Mouse (Mus musculus) ES-E14 (cell line): ENCODE data around the gene Ell. TPM values are rescaled to one million over a fixed set of nuclear protein-coding genes. Genes with fewer than 3 reads are reported as not detected.
A peak's percentile ranks its signal among the peaks of the same experiment; 100 is the strongest.

Source experiments
- DNase-seq: peaks from one replicate; pipeline ENCODE4 v3.0.0-alpha.2; 2013; ENCODE audit warnings: low read depth, low spot score
- H3K27ac ChIP-seq: 2 replicates; pipeline ENCODE4 v1.5.1; 2012; ENCODE audit warnings: low read depth, mild to moderate bottlenecking, low read length, moderate library complexity, mixed read lengths; ENCODE audit not compliant: poor library complexity, insufficient read depth, severe bottlenecking
- H3K36me3 ChIP-seq: 2 replicates; pipeline ENCODE4 v1.6.1; 2012; ENCODE audit warnings: mild to moderate bottlenecking, low read length, moderate library complexity, mixed read lengths; ENCODE audit not compliant: control insufficient read depth, poor library complexity, insufficient read depth, severe bottlenecking
- H3K4me1 ChIP-seq, 2 experiments: fragments of 150-350 bp in 1 of 2; sonication (generic) in 1 of 2; 2 replicates each; pipeline ENCODE4 v1.6.1; 2012; ENCODE audit warnings: low read length in 2 of 2, mild to moderate bottlenecking in 1 of 2, mixed read lengths in 1 of 2; ENCODE audit not compliant: control insufficient read depth in 2 of 2, insufficient read depth in 2 of 2, poor library complexity in 1 of 2
- H3K4me3 ChIP-seq, 2 experiments: fragments of 150-350 bp in 1 of 2; sonication (generic) in 1 of 2; 2 replicates each; pipeline ENCODE4 v1.5.1; 2012; ENCODE audit warnings: low read length in 2 of 2, low read depth in 1 of 2, mild to moderate bottlenecking in 1 of 2, mixed read lengths in 1 of 2; ENCODE audit not compliant: insufficient read depth in 1 of 2, poor library complexity in 1 of 2, severe bottlenecking in 1 of 2
- H3K9ac ChIP-seq: 2 replicates; pipeline ENCODE4 v1.6.1; 2012; ENCODE audit warnings: low read depth, mild to moderate bottlenecking, low read length, mixed read lengths; ENCODE audit not compliant: poor library complexity, insufficient read depth, severe bottlenecking
- H3K9me3 ChIP-seq: fragments of 150-350 bp; sonication (generic); 2 replicates; pipeline ENCODE4 v1.6.1; 2012; ENCODE audit warnings: low read depth, mild to moderate bottlenecking, low read length; ENCODE audit not compliant: control insufficient read depth, insufficient read depth
- CHD2 ChIP-seq: IDR thresholded peaks from 2 replicates; pipeline ENCODE4 v1.6.1; 2014; ENCODE audit warnings: mild to moderate bottlenecking, low read depth, low read length, inconsistent platforms
- HCFC1 ChIP-seq: IDR thresholded peaks from 2 replicates; pipeline ENCODE4 v1.6.1; 2012; ENCODE audit warnings: low read length, inconsistent platforms, borderline replicate concordance; ENCODE audit not compliant: insufficient read depth
- MAFK ChIP-seq: IDR thresholded peaks from 2 replicates; pipeline ENCODE4 v1.6.1; 2014; ENCODE audit warnings: mild to moderate bottlenecking, low read depth, low read length, inconsistent platforms; ENCODE audit not compliant: insufficient read depth
- ZC3H11A ChIP-seq: IDR thresholded peaks from 2 replicates; pipeline ENCODE4 v1.6.1; 2012; ENCODE audit warnings: low read depth, mild to moderate bottlenecking, inconsistent platforms, low read length, borderline replicate concordance
- ZNF384 ChIP-seq: IDR thresholded peaks from 2 replicates; pipeline ENCODE4 v1.6.1; 2012; ENCODE audit warnings: low read depth, low read length, inconsistent platforms
- in situ Hi-C, 2 experiments: fragments of 600-800 bp; cut with MboI; formaldehyde crosslinking; loops; one replicate each; pipeline ENCODE4 v1.15.1; 2025; ENCODE audit warnings: low sequenced_read_pairs in 2 of 2, inconsistent platforms in 1 of 2; ENCODE audit not compliant: unreplicated experiment in 2 of 2
- total RNA-seq: library from RNA; depleted of rRNA; stranded (reverse); fragments of 300-350 nt; gene quantifications from 2 replicates; pipeline ENCODE4 v1.2.3, GENCODE M21; 2012

Ell gene
- total RNA-seq, 1 experiment, result 15.8 TPM

DNA sequence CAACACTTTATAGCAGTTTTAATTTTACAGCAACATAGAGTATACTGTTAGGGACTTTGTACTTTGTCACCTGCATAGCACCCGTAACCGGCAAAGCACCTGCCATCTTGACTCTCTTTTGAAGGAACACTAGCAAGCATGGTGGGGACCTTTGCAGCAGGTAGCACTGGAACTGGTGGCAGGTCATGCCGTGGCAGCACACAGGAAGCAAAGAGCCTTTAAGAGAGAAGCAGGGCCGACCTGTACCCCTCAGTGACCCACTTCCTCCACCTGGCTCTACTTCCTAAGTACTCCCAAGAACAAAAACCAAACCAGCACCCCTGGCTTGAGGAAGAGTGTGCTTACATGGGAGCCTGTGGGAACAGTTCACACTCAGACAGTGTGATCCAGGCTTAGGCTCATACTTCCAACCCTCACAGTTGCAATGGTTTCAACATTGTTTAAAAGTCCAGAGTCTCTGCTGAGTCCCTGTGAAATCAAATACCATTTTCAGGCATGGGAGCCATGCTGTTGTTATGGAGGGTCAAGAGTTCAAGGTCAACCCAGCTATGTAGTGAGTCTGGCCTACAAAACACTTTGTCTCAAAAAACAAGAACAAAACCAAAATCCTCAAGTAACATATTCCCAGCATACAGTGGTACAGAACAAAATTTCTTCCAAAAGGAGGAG is 16.0 kb downstream of the Ell start:
- no peak for TF ChIP-seq ZNF384
- TF ChIP-seq CHD2, result no peak
- TF ChIP-seq HCFC1, result no peak
- TF ChIP-seq MAFK, result no peak
- TF ChIP-seq ZC3H11A, result no peak
- no peak for DNase-seq
- H3K4me3 ChIP-seq, result no peak overlapping the region
- no peak overlapping the region for H3K27ac ChIP-seq
- H3K36me3 ChIP-seq, result no peaks in the 10 kb centered on the region; the same call in 1 of the 2 replicates
- no peak overlapping the region for H3K9ac ChIP-seq
- in situ Hi-C loops, result no loop called here
- H3K9me3 ChIP-seq, result no peaks in the 10 kb centered on the region
- peaks cover 1 to 7% of the 10 kb centered on the region in 2 experiments; a peak in 3 of 4 replicates for H3K4me1 ChIP-seq

DNA sequence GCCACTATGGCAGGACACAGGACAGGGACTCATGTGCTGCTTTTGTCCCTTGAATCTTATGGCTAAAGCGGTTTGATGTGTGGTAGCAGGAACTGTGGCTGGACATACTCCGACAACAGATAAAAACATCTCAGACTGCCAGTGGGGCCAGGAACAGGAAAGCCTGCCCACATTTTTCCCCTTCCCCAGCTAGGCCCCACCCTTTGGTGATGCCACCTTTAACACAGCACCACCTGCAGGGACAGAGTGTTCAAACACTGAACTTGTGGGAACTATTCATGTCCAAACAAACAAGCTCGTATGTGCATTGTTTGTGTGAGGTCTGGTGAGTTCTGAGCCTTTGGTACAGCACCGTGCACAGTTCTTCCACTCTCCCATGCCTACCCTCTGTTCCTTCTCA is 19.1 kb downstream of the Ell start:
- H3K9ac ChIP-seq, result no peak overlapping the region
- H3K27ac ChIP-seq, result no peak overlapping the region
- TF ChIP-seq CHD2, result no peak
- TF ChIP-seq ZNF384, result no peak
- no peak for TF ChIP-seq MAFK
- no peak for TF ChIP-seq ZC3H11A
- TF ChIP-seq HCFC1, result no peak
- in situ Hi-C loops, result no loop called here
- no peak for DNase-seq
- no peaks in the 10 kb centered on the region; the same call in 1 of the 2 replicates for H3K36me3 ChIP-seq
- H3K4me1 ChIP-seq, result peaks cover 1 to 16% of the 10 kb centered on the region in 2 experiments; a peak in 3 of 4 replicates
- H3K4me3 ChIP-seq, result no peak overlapping the region
- no peaks in the 10 kb centered on the region for H3K9me3 ChIP-seq

DNA sequence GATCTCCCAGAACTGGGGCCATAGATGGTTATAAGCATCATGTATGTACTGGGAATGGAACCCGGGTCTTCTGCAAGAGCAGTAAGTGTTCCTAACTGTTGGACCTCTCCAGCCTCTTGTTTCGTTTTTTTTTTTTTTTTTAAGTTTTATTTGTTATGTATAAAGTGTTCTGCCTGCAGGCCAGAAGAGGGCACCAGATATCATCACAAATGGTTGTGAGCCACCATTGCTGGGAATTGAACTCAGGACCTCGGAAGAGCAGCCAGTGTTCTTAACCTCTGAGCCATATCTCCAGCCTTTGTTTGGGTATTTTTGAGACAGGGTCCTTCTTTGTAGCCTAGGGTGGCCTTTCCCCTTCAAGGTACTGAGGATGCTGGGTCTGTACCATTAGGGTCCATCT is 19.7 kb downstream of the Ell start:
- Histone ChIP-seq H3K4me1 (peaks cover 1 to 19% of the 10 kb centered on the region in 2 experiments; a peak in 3 of 4 replicates), H3K9ac (no peak overlapping the region), H3K27ac (no peak overlapping the region), H3K4me3 (no peak overlapping the region), H3K36me3 (no peaks in the 10 kb centered on the region; the same call in 1 of the 2 replicates), H3K9me3 (no peaks in the 10 kb centered on the region)
- in situ Hi-C loops, result no loop called here
- DNase-seq, result no peak
- TF ChIP-seq CHD2, result no peak
- TF ChIP-seq ZNF384, result 0 out of 2 replicates have a peak, but pooled peaks have one; percentile 49
- no peak for TF ChIP-seq MAFK

DNA sequence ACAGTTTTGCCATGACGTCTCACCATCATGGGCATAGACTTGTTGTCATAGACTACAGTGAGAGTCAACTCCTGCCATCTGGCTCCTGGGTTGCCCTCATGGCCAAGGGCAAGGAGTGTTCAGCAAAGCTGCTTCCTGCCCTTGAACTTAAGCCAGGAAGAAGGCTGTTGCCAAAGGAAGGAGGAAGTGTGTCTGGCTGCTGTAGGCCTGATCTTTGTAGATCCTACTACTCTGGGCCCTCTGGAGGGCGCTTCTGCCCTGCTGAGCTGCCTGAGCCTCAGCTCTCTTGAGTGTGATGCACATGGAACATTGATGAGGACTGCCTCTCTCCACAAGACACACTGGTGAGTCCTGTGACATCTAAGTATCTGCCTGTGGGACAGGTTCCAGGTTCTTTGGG is 20.8 kb downstream of the Ell start:
- Histone ChIP-seq H3K27ac (no peak overlapping the region), H3K4me3 (no peak overlapping the region), H3K9ac (no peak overlapping the region), H3K36me3 (no peaks in the 10 kb centered on the region; the same call in 1 of the 2 replicates), H3K4me1 (peaks cover 1 to 26% of the 10 kb centered on the region in 2 experiments; a peak in 3 of 4 replicates), H3K9me3 (no peaks in the 10 kb centered on the region)
- in situ Hi-C loops, result no loop called here
- DNase-seq, result no peak
- TF ChIP-seq MAFK (no peak), CHD2 (no peak)

DNA sequence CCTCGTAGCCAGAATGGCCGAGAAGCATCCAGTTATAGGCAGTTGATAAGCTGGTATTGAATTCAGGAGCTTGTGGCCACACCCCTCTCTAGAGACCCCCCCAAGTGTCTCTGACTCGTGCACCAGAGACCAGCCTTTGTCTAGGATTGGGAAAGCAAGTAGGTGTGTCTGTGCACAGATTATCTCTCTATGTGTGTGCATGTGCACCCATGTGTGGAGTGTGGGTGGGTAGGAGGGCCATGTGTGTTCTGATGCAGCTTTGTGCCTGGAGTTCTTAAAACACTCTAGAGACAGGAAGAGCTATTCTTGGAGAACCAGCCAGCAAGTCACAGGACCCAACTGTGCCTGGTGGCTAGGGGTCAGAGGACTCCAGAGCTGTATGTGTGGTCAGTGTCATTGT is 21.3 kb downstream of the Ell start:
- Histone ChIP-seq H3K36me3 (no peaks in the 10 kb centered on the region; the same call in 1 of the 2 replicates), H3K27ac (no peak overlapping the region), H3K4me3 (no peak overlapping the region), H3K9me3 (no peaks in the 10 kb centered on the region), H3K4me1 (peaks cover 0 to 25% of the 10 kb centered on the region in 2 experiments; a peak in 2 of 4 replicates), H3K9ac (no peak overlapping the region)
- TF ChIP-seq ZC3H11A, result no peak
- no peak for TF ChIP-seq HCFC1
- no peak for TF ChIP-seq ZNF384
- TF ChIP-seq CHD2, result no peak
- TF ChIP-seq MAFK, result no peak
- DNase-seq, result no peak
- in situ Hi-C loops, result no loop called here
